Mouse (Mus musculus): ENCODE data around the gene Tor1aip2.

Gene Tor1aip2

DNA sequence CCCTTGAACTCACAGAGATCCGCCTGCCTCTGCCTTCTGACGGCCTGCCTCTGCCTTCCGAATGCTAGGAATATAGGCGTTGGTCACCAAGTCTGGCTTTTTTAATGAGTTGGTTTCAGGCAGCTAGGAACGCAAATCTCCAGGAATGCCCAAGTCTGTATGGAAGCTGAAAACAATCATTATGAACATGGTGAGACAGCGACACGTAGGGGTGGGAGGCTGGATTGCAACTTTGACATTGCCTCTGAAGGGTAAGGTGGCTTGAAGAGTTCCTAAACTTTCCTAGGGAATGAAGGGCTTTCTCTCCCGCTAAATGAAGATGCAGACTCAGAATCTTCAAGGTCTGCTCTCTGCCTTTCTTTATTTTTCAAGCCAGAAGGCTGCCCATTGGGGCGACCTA lies 75.9 kb downstream of the Tor1aip2 start:
- DNase-seq (ENCODE audit: low read depth, low spot score), result peak; percentile 90

DNA sequence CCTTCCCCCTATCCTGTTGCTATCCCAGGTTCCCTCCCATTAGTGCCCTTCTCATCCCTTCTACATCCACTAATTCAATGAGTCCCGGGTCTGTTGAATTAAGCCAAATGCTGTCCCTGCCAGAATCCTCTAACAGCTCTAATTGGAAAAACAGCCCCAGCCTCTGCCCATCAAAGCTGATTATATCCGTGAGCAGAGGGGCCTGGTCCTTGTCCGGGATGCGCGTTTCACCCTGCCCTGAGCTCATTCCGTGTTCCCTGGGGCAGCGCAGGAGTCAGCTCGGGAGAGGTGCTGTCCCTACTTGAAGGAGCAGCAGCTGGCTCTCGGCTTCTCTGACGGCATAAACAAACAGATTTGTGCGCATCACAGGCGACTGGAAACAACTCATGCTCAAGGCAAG lies 76.5 kb downstream of the Tor1aip2 start:
- DNase-seq (ENCODE audit: low read depth, low spot score), result no peak

DNA sequence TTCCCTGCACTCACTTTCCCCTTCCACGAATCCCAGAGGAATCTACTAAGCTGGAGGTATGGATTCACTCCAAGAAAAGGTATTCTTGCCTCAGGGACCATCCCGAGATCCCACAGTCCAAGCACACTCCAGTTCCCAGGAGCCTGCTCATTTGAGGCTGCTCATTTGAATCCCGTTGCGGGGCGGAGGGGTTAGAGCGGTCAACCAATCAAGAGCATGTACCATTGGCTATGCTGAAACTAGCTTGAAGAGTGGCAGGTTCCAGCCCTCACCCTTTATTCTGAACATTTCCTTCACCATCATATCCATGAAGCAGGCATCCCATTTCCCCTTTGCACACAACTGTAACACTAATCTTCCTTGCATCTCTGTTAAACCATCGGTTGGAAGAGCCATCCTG lies 76.9 kb downstream of the Tor1aip2 start:
- no peak for DNase-seq (ENCODE audit: low read depth, low spot score)

DNA sequence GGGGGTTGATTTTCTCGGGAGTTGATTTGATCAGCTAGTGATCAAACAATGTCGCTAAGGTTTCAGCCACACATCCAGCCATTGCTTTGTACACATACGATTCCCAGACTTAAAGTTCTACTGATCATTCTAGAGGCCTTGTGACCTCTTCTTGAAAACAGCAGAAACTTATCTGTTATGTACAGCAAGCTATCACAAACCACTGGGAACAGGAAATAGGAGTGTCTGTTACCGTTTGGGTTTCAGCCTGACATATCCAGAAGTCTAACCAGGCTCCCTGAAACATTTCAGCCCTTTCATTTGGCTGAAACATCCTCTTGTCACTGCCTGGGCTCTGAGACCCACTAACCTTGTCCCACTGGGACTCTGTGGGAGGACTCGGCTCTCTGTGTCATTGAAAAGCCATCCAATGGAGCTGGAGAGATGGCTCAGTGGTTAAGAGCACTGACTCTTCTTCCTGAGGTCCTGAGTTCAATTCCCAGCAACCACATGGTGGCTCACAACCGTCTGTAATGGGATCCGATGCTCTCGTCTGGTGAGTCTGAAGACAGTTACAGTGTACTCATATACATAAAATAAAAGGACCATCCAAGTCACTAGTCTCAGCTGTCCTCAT lies 78.8 kb downstream of the Tor1aip2 start:
- DNase-seq (ENCODE audit: low read depth, low spot score), result no peak

DNA sequence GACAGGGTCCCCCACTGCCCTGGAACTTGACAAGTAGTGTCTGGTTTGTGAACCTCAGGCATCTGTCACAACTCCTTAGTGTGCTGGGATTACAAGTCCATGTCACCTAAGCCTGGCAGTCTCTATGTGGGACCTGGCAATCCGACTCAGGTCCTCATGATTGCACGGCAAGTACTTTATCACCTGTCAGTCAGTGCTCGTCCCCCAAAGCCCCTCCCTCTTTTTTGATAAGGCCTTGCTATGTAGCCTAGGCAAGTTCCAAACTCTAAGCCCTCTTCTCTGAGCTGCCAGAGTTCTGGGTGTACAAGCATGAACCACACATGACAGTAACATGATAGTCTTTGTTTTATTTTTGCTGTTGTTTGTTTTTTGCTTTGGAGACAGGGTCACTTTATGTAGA lies 81.6 kb downstream of the Tor1aip2 start:
- no peak for DNase-seq (ENCODE audit: low read depth, low spot score)
